Mouse (Mus musculus) embryonic stem cell, embryonic (primary cell): ENCODE results near the gene Ablim2.

Experiments used
- CTCF ChIA-PET, 4 experiments: fragments of 300-600 bp in 2 of 4; fragments of 350-600 bp in 2 of 4; sonication (Branson Sonifier 250); formaldehyde crosslinking; loops; one replicate each; lab custom pipeline; 2022; ENCODE audit warnings: inconsistent platforms in 2 of 4; lab: Charles Lee
- POLR2A ChIA-PET, 4 experiments: fragments of 300-600 bp in 2 of 4; fragments of 350-600 bp in 2 of 4; sonication (Branson Sonifier 250); formaldehyde crosslinking; loops; one replicate each; lab custom pipeline; 2022; ENCODE audit warnings: antibody characterized with exemption in 4 of 4, inconsistent platforms in 1 of 4; lab: Charles Lee

Gene Ablim2

GRCm38 (mm10) chr5:35799090-35799489, 41.4 kb downstream of the Ablim2 start:
- ChIA-PET POLR2A (interaction anchor here in 2 of 4 experiments (0.6 to 2.1 kb wide), 5 partner anchors 10 to 147 kb away, joined by 3 to 10 read pairs (median 3); no protein-coding TSS in a partner anchor), CTCF (interaction anchor here in 2 of 4 experiments (0.6 to 1.3 kb wide), 3 partner anchors 33 to 59 kb away, joined by 3 to 4 read pairs (median 3); no protein-coding TSS in a partner anchor)

- CTCF ChIA-PET: no interaction called here
- POLR2A ChIA-PET: interaction anchor here in 1 of 4 experiments (0.5 to 0.9 kb wide), 3 partner anchors 9 to 41 kb away, joined by 3 read pairs; no protein-coding TSS in a partner anchor
Measured at GRCm38 (mm10) chr5:35803416-35803815, 45.7 kb downstream of the Ablim2 start.

DNA sequence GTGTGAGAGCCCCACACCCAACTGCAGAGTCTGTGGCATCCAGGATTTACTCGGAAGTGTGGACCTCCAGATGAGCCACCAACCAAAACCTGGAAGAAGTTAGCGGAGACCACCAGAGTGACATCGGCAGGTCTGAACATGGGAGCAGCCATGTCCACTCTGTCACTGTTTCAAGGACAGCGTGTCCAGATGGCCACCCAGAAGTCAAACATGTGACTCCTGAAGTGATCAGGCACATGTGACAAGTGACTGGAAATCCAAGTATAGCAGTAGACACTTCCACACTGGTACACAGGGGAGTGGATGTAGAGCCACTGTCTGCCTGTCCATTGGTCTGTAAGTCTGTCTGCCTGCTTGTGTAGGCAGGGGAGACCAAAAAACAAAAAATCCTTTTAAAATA, 47.0 kb downstream of the Ablim2 start:
- ChIA-PET POLR2A (interaction anchor here in 2 of 4 experiments (0.6 to 1.0 kb wide), 2 partner anchors 9 to 572 kb away, joined by 3 read pairs; no protein-coding TSS in a partner anchor), CTCF (interaction anchor here in 3 of 4 experiments (1.1 to 4.2 kb wide), 4 partner anchors 9 to 53 kb away, joined by 3 to 22 read pairs (median 6); no protein-coding TSS in a partner anchor)

GRCm38 (mm10) chr5:35805209-35805608, 47.5 kb downstream of the Ablim2 start:
- POLR2A ChIA-PET: interaction anchor here in 1 of 4 experiments (1.6 kb wide), 1 partner anchor 10 kb away, joined by 4 read pairs; no protein-coding TSS in a partner anchor

GRCm38 (mm10) chr5:35807018-35807417, 49.3 kb downstream of the Ablim2 start:
- POLR2A ChIA-PET: interaction anchor here in 2 of 4 experiments (0.8 to 0.9 kb wide), 2 partner anchors 69 to 232 kb away, joined by 3 read pairs; partner anchors contain the start of gene Trmt44 (in 1 of the 2)
- CTCF ChIA-PET: interaction anchor here in 1 of 4 experiments (4.2 kb wide), 1 partner anchor 12 kb away, joined by 22 read pairs; no protein-coding TSS in a partner anchor

More at GRCm38 (mm10) chr5:35805209-35805608, 47.5 kb downstream of the Ablim2 start:
- CTCF ChIA-PET: interaction anchor here in 3 of 4 experiments (1.2 to 4.2 kb wide), 3 partner anchors 10 kb away, joined by 3 to 22 read pairs (median 9); no protein-coding TSS in a partner anchor

- CTCF ChIA-PET: interaction anchor here in 1 of 4 experiments (1.2 kb wide), 1 partner anchor 48 kb away, joined by 3 read pairs; no protein-coding TSS in a partner anchor
Measured at GRCm38 (mm10) chr5:35810526-35810925, 52.8 kb downstream of the Ablim2 start.

GRCm38 (mm10) chr5:35811639-35812295, 54.1 kb downstream of the Ablim2 start:
- POLR2A ChIA-PET: interaction anchor here in 1 of 4 experiments (0.9 kb wide), 1 partner anchor 8 kb away, joined by 3 read pairs; no protein-coding TSS in a partner anchor
- CTCF ChIA-PET: interaction anchor here in 3 of 4 experiments (1.0 to 2.3 kb wide), 3 partner anchors 16 to 47 kb away, joined by 4 to 8 read pairs (median 4); no protein-coding TSS in a partner anchor

More at GRCm38 (mm10) chr5:35810526-35810925, 52.8 kb downstream of the Ablim2 start:
- POLR2A ChIA-PET: no interaction called here

DNA sequence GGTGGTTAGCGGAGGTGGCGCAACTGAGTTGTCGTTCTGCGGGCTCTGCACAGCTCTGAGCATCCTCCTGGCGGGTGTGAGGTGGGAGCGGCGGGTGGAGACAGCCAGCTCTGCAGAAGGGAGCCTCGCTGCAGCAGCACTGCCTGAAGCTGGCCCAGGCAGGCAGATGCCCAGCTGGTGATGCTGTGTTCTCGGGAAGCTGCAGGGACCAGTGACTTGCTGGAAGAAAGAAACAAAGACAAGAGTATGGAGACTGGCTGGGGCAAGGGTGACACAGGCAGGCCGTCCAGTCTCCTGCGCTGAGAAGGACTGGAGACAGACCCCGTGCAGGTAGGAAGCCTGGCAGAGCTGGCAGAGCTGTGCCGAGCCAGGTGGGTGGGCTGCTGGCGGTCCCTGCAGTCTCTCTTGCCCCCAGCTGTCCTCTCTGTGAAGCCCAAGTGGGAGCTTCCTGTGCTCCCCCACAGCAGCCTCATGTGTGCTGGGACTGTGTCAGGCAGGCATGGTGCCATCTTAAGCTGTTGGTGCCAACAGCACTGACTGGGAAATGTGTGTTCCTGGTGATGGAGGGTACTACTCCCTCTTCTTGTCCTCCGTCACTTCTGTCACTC, 56.8 kb downstream of the Ablim2 start:
- POLR2A ChIA-PET: interaction anchor here in 2 of 4 experiments (0.5 to 1.7 kb wide), 6 partner anchors 9 to 289 kb away, joined by 3 to 6 read pairs (median 4); partner anchors contain the start of gene Cpz (in 1 of the 2)
- CTCF ChIA-PET: interaction anchor here (1.1 to 2.6 kb wide), 9 partner anchors 12 to 168 kb away, joined by 3 to 14 read pairs (median 5); no protein-coding TSS in a partner anchor

DNA sequence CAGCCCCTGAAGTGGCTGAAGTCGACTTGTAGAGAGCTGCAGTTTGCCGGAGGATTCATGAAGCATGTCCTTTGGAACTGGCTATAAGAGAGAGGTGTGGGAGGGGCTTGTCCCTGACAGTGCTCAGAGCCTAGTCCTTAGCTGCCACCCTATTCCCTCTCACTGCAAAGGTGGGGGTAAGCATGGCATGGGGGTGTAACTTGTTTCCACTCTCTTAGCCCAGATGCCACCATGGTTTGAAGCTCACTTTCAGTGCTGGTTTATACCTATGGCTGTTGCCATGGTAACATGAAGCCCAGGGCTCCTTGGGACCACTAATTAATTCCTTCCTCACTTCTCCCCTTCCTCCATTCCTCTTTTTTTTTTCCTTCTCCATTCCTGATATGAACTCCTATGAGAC, 57.4 kb downstream of the Ablim2 start:
- POLR2A ChIA-PET: interaction anchor here in 2 of 4 experiments (0.6 to 1.4 kb wide), 5 partner anchors 9 to 59 kb away, joined by 3 to 4 read pairs (median 4); no protein-coding TSS in a partner anchor
- CTCF ChIA-PET: interaction anchor here (1.1 to 2.6 kb wide), 6 partner anchors 20 to 43 kb away, joined by 3 to 14 read pairs (median 6); no protein-coding TSS in a partner anchor

DNA sequence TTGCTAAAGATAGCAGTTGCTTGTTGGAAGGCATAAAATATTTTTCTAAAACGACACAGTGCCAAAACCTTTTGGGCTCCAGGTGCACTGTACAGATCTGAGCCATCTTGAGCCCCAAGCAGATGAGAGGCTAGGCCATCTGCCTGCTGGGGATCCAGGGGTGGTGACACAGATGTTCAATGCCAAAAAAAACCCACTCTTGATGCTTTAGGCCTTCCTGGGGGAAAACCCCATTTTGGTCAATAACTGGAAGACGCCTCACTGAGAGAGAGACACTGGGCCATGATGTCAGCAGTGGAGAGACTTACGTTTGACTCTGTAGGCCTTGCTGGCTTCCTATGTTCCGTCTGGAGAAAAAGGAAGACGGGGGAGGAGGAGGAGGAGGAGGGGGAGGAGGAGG, 59.6 kb downstream of the Ablim2 start:
- POLR2A ChIA-PET: interaction anchor here in 1 of 4 experiments (0.7 kb wide), 1 partner anchor 100 kb away, joined by 4 read pairs; no protein-coding TSS in a partner anchor
- CTCF ChIA-PET: interaction anchor here in 1 of 4 experiments (0.7 kb wide), 1 partner anchor 128 kb away, joined by 3 read pairs; no protein-coding TSS in a partner anchor

- ChIA-PET CTCF (no interaction called here), POLR2A (interaction anchor here in 1 of 4 experiments (0.7 kb wide), 1 partner anchor 100 kb away, joined by 4 read pairs; no protein-coding TSS in a partner anchor)
Measured at GRCm38 (mm10) chr5:35817882-35818281, 60.2 kb downstream of the Ablim2 start.

GRCm38 (mm10) chr5:35822721-35823120, 65.0 kb downstream of the Ablim2 start:
- POLR2A ChIA-PET: interaction anchor here in 3 of 4 experiments (0.6 to 0.7 kb wide), 4 partner anchors 48 to 554 kb away, joined by 3 to 5 read pairs (median 4); no protein-coding TSS in a partner anchor

GRCm38 (mm10) chr5:35826465-35826864, 68.8 kb downstream of the Ablim2 start:
- ChIA-PET CTCF (interaction anchor here in 3 of 4 experiments (0.6 to 1.7 kb wide), 13 partner anchors 13 to 171 kb away, joined by 3 to 10 read pairs (median 3); no protein-coding TSS in a partner anchor), POLR2A (interaction anchor here in 2 of 4 experiments (1.1 kb wide), 2 partner anchors 31 kb away, joined by 3 to 4 read pairs; no protein-coding TSS in a partner anchor)

More at GRCm38 (mm10) chr5:35822721-35823120, 65.0 kb downstream of the Ablim2 start:
- CTCF ChIA-PET: interaction anchor here in 3 of 4 experiments (0.7 to 1.8 kb wide), 3 partner anchors 27 to 36 kb away, joined by 3 to 7 read pairs (median 4); no protein-coding TSS in a partner anchor

- ChIA-PET POLR2A (interaction anchor here in 2 of 4 experiments (1.1 kb wide), 2 partner anchors 31 to 32 kb away, joined by 3 to 4 read pairs; no protein-coding TSS in a partner anchor), CTCF (interaction anchor here in 3 of 4 experiments (0.6 to 1.7 kb wide), 12 partner anchors 12 to 133 kb away, joined by 3 to 10 read pairs (median 4); no protein-coding TSS in a partner anchor)
Measured at GRCm38 (mm10) chr5:35827075-35827474, 69.4 kb downstream of the Ablim2 start.

GRCm38 (mm10) chr5:35827856-35828255, 70.2 kb downstream of the Ablim2 start:
- ChIA-PET POLR2A (no interaction called here), CTCF (interaction anchor here in 3 of 4 experiments (0.7 to 1.7 kb wide), 3 partner anchors 31 to 32 kb away, joined by 3 to 10 read pairs (median 4); no protein-coding TSS in a partner anchor)

GRCm38 (mm10) chr5:35830101-35830500, 72.4 kb downstream of the Ablim2 start:
- POLR2A ChIA-PET: no interaction called here
- CTCF ChIA-PET: interaction anchor here in 1 of 4 experiments (1.2 kb wide), 1 partner anchor 28 kb away, joined by 4 read pairs; no protein-coding TSS in a partner anchor

DNA sequence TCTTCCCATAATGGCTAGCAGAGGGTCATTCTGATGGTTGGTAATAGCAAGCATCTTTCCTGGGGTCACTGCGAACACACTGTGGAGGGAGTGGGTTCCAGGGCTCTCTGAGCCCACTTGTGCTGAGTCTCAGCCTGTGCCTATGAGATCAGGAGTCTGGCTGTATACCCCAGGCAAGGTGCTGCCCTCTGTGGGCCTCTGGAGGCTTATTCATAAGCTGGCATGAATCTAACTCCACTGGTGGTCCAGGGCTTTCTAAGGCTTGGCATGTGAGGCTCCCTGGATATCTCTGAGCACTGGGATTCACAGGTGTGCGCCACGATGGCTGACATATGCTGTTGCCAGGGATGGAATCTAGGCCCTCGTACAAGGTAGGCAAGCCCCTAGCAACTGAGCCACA, 76.2 kb downstream of the Ablim2 start:
- CTCF ChIA-PET: no interaction called here
- POLR2A ChIA-PET: interaction anchor here in 3 of 4 experiments (0.7 to 1.3 kb wide), 3 partner anchors 15 to 76 kb away, joined by 3 to 8 read pairs (median 3); partner anchors contain the start of gene Ablim2 (in 1 of the 3)
